Mouse (Mus musculus) heart, adult 2 months (tissue): Measurements from ENCODE around the gene Smim24.

ENCODE experiments used
- CTCF ChIP-seq: fragments of 200-600 bp; IDR thresholded peaks from 2 replicates; pipeline ENCODE4 v1.8.1; 2022; ENCODE audit warnings: antibody characterized with exemption, mild to moderate bottlenecking, moderate library complexity
- POLR2A ChIP-seq: fragments of 200-500 bp; IDR thresholded peaks from 2 replicates; pipeline ENCODE4 v1.6.1; 2011; ENCODE audit warnings: mild to moderate bottlenecking, low read depth, low read length, control low read depth; ENCODE audit not compliant: insufficient read depth

DNA sequence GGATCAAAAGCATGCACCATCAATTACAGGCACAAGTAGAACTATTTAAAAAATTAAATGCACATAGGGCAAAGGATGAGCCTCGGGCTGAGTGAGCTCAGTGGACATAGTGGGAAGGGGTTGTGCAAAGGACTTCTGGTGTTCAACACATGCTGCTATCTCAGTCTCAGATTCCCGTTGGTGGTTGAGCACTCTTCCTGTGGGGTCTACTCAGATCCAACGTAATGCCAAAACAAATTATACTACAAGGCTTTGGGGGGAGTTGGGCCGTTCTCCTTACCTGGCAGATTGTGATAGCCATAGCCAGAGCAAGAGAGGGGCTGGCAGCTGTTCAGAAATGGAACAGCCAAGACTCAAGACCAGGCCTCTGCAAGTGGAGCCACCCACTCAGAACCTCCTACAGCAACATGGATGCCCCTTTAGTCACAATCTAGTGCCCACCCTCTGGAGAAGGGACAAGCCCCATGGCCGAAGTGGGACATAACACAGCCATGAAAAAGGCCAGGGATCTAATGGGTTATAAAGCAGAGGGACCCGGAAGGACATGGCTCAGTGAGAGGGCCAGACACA, 13.0 kb upstream of the Smim24 start:
- no peak for TF ChIP-seq CTCF
- TF ChIP-seq POLR2A, result no peak
